Mouse (Mus musculus): Measurements from ENCODE around the gene Vps53. TPM values are rescaled to one million over a fixed set of nuclear protein-coding genes. Genes with fewer than 3 reads are reported as not detected.

Gene Vps53
- polyA plus RNA-seq, 1 experiment, result not detected

DNA sequence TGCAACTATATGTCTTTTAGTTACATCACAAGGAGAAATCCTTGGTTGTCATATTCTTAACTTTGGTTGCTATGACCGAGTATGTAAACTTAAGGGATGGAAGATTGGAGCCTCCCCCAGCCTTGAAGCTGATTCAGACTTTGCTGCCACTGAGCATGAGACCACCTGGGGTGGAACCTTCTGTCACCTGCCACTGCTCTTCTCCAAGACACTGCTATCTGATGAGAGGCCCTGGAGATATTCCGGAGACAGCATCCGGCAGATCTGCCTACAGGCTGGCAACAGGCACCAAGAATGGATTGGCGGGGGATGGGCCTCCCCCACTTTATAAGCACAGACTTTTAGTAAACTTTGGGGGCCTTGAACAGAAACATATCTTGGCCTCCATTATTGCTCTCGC lies 127.0 kb downstream of the Vps53 start:
- 92% methylated on average over 5 of the region's 5 CpGs for WGBS
- TF ChIP-seq POLR2A (IDR thresholded peaks at IDR 0.05; ENCODE audit: insufficient read depth, low read depth, low read length) (no peak), CTCF (IDR thresholded peaks at IDR 0.05; ENCODE audit: insufficient read depth, low read depth, low read length) (no peak)
- no peaks in the 10 kb centered on the region for H3K4me1 ChIP-seq (ENCODE audit: control insufficient read depth, insufficient read depth, low read length)
- no peak overlapping the region for H3K27ac ChIP-seq (ENCODE audit: insufficient read depth, low read depth, low read length)
- no peak overlapping the region for H3K4me3 ChIP-seq (ENCODE audit: insufficient read depth, low read depth, low read length)

DNA sequence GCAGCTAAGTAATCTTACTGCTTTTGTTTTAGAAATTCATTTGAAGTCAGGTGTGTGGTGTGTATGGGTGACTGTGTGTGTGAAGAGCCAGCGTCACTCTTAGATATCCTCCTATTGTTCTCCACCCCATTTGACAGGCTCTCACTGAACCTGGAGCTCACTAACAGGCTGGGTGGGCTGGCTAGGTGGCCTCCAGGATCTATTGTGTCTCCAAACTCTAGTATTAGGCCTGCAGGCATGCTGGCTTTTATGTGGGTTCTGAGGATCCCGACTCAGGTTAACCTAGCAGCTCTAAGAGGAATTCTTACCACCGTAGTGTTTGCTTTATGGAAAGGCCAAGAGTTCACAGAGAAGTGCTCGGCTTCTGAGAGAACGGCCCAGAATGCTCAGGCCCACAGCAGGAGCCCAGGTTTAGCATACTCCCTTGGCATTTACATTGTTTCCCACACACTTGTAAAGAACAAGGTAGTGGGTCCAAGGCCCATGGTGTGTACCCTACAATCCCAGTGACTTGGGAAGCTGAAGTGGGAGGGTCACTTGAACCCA lies 128.4 kb downstream of the Vps53 start:
- WGBS, result 59% methylated on average over 5 of the region's 5 CpGs
- Histone ChIP-seq H3K27ac (ENCODE audit: insufficient read depth, low read depth, low read length) (no peak overlapping the region), H3K4me3 (ENCODE audit: insufficient read depth, low read depth, low read length) (no peak overlapping the region), H3K4me1 (ENCODE audit: control insufficient read depth, insufficient read depth, low read length) (no peaks in the 10 kb centered on the region)
- no peak for TF ChIP-seq CTCF (IDR thresholded peaks at IDR 0.05; ENCODE audit: insufficient read depth, low read depth, low read length)

GRCm38 (mm10) chr11:76050509-76050908 lies 128.9 kb downstream of the Vps53 start:
- no peak overlapping the region for H3K4me3 ChIP-seq (ENCODE audit: insufficient read depth, low read depth, low read length)
- 62% methylated on average over 3 of the region's 3 CpGs for WGBS
- no peaks in the 10 kb centered on the region; the same call in 1 of the 2 replicates for H3K4me1 ChIP-seq (ENCODE audit: control insufficient read depth, insufficient read depth, low read length)
- TF ChIP-seq POLR2A (IDR thresholded peaks at IDR 0.05; ENCODE audit: insufficient read depth, low read depth, low read length) (no peak), CTCF (IDR thresholded peaks at IDR 0.05; ENCODE audit: insufficient read depth, low read depth, low read length) (no peak)
- no peak overlapping the region for H3K27ac ChIP-seq (ENCODE audit: insufficient read depth, low read depth, low read length)

DNA sequence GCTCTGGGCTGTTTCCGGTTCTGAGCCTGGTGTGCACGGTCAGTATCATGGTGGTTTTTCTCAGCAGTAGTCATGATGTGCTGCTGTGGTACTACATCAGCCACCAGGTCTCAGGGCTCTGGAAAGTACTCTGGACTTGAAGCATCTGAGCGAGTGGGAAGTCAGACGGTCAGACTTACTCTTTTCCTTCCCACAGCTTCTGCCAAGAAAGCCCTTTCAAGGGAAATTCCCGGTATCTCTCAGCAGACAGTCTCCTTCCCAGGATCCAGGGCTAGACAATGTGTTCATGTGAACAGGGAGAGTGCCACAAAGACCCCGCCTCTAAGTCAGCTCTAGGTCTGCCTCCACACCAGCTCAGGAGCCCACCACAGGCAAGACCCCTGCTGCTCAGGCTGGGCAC lies 134.1 kb downstream of the Vps53 start:
- Histone ChIP-seq H3K4me3 (ENCODE audit: insufficient read depth, low read depth, low read length) (no peak overlapping the region), H3K27ac (ENCODE audit: insufficient read depth, low read depth, low read length) (no peak overlapping the region), H3K4me1 (ENCODE audit: control insufficient read depth, insufficient read depth, low read length) (peaks cover 24% of the 10 kb centered on the region)
- WGBS, result 71% methylated on average over 6 of the region's 6 CpGs
- TF ChIP-seq POLR2A (IDR thresholded peaks at IDR 0.05; ENCODE audit: insufficient read depth, low read depth, low read length), result no peak
- no peak for TF ChIP-seq CTCF (IDR thresholded peaks at IDR 0.05; ENCODE audit: insufficient read depth, low read depth, low read length)

DNA sequence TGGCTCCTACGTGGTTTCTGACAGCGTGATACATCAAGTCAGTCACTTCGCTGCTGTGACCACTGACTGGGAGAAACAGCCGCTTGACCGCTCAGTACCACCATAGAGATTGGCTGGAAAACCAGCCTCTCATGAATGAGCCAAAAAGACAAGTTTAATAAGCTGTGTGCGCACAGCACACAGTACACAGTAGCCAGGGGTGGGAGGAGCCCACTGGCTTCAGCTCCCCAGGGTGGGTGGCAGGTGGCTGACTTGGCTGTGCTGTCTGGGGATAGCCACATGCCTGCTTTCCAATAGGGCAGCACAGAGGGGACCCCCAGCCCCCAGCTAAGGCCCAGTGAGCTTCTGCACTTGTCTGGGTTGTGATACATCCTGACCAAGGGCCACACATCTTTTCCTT lies 135.0 kb downstream of the Vps53 start:
- TF ChIP-seq POLR2A (IDR thresholded peaks at IDR 0.05; ENCODE audit: insufficient read depth, low read depth, low read length) (no peak), CTCF (IDR thresholded peaks at IDR 0.05; ENCODE audit: insufficient read depth, low read depth, low read length) (no peak)
- H3K4me1 ChIP-seq (ENCODE audit: control insufficient read depth, insufficient read depth, low read length), result peaks cover 24% of the 10 kb centered on the region
- 61% methylated on average over 6 of the region's 6 CpGs for WGBS
- H3K27ac ChIP-seq (ENCODE audit: insufficient read depth, low read depth, low read length), result no peak overlapping the region
- H3K4me3 ChIP-seq (ENCODE audit: insufficient read depth, low read depth, low read length), result no peak overlapping the region

- 6% methylated on average over 5 of the region's 5 CpGs for WGBS
- Histone ChIP-seq H3K4me1 (ENCODE audit: control insufficient read depth, insufficient read depth, low read length) (peaks cover 24% of the 10 kb centered on the region), H3K4me3 (ENCODE audit: insufficient read depth, low read depth, low read length) (no peak overlapping the region), H3K27ac (ENCODE audit: insufficient read depth, low read depth, low read length) (peak overlapping the region; percentile 53)
- no peak for TF ChIP-seq POLR2A (IDR thresholded peaks at IDR 0.05; ENCODE audit: insufficient read depth, low read depth, low read length)
- no peak for TF ChIP-seq CTCF (IDR thresholded peaks at IDR 0.05; ENCODE audit: insufficient read depth, low read depth, low read length)
These were observed 136.6 kb downstream of the Vps53 start for GRCm38 (mm10) chr11:76042882-76043281.

DNA sequence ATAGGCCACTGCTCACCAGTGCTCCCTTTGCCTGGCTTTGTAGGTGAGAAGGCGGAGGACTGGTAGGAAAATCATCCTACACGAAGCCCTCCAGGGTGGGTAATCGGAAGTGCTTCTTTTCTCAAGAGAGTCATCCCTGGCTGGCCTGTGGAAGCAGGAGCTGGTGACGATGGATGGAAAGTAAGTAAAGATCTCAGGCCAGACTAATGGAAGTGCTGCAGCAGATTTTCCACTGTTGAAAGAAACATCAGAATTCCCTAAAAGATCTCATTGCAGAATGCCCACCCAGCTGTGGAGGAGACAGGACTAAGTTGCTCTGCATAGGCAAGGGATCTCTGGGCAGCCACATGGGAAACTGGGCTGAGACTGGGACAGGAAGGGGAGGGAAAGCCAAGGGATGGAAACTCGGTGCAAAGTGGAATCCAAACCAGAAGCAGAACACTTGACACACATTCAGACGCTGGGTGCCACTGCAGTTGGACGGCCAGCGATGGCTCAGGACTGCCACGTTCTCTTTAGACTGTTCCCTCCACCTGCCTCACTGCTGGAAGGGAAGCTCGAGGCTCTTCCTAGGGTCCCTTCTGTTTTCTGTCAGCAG lies 137.3 kb downstream of the Vps53 start:
- peaks cover 24% of the 10 kb centered on the region for H3K4me1 ChIP-seq (ENCODE audit: control insufficient read depth, insufficient read depth, low read length)
- peak overlapping the region; percentile 53 for H3K27ac ChIP-seq (ENCODE audit: insufficient read depth, low read depth, low read length)
- TF ChIP-seq CTCF (IDR thresholded peaks at IDR 0.05; ENCODE audit: insufficient read depth, low read depth, low read length), result no peak
- TF ChIP-seq POLR2A (IDR thresholded peaks at IDR 0.05; ENCODE audit: insufficient read depth, low read depth, low read length), result no peak
- 49% methylated on average over 10 of the region's 10 CpGs for WGBS
- H3K4me3 ChIP-seq (ENCODE audit: insufficient read depth, low read depth, low read length), result no peak overlapping the region

DNA sequence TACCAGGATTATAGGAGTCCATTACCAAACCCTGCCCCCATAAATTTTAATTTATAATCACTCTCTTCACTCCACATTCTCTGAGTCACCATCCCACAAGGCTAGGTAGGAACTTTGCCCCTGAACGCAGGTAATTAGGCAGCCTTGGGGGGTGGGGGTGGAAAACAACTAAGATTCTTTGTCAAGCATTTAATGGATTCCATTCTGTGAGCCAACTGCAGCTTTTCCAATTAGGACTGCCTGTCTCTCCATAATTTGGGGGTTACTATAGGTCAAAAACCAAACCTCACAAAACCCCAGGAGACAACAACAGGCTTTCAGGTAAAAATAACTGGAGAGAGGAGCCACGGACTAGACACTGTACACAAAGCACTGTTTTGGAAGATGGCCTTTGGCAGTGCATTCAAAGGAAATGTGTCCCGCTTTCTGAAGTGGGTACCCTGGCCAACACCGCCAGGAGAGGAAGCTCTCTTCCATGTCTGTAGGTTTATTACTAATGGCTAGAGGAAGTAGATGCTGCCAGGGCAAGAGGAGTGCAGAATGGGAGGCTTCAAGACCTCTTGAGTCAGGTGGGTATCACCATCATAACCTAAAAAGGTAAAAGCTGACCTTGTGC lies 138.6 kb downstream of the Vps53 start:
- H3K27ac ChIP-seq (ENCODE audit: insufficient read depth, low read depth, low read length), result no peak overlapping the region; the same call in 1 of the 2 replicates
- WGBS, result 65% methylated on average over 4 of the region's 4 CpGs
- no peak overlapping the region for H3K4me3 ChIP-seq (ENCODE audit: insufficient read depth, low read depth, low read length)
- TF ChIP-seq CTCF (IDR thresholded peaks at IDR 0.05; ENCODE audit: insufficient read depth, low read depth, low read length), result no peak
- TF ChIP-seq POLR2A (IDR thresholded peaks at IDR 0.05; ENCODE audit: insufficient read depth, low read depth, low read length), result no peak
- H3K4me1 ChIP-seq (ENCODE audit: control insufficient read depth, insufficient read depth, low read length), result peaks cover 24% of the 10 kb centered on the region

DNA sequence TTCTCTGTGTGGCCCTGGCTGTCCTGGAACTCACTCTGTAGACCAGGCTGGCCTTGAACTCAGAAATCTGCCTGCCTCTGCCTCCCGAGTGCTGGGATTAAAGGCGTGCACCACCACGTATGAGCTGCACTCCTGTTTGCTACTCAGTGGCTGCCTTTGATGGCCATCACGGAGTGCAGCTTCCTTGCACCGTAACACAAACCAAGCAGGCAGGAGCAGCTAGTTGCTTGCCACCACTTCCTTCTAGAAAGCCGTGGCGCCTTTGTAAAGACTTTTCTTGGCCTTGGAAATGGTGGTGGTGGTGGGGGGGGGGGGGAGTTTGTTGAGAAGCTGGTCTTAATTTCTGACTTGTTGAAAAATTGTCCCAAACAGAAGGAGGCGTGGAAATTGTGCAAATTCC lies 139.3 kb downstream of the Vps53 start:
- H3K4me3 ChIP-seq (ENCODE audit: insufficient read depth, low read depth, low read length), result no peak overlapping the region

More for the DNA sequence above, 139.3 kb downstream of the Vps53 start:
- WGBS, result 85% methylated on average over 8 of the region's 8 CpGs
- H3K4me1 ChIP-seq (ENCODE audit: control insufficient read depth, insufficient read depth, low read length), result peaks cover 22% of the 10 kb centered on the region
- H3K27ac ChIP-seq (ENCODE audit: insufficient read depth, low read depth, low read length), result no peak overlapping the region
- TF ChIP-seq CTCF (IDR thresholded peaks at IDR 0.05; ENCODE audit: insufficient read depth, low read depth, low read length), result no peak
- TF ChIP-seq POLR2A (IDR thresholded peaks at IDR 0.05; ENCODE audit: insufficient read depth, low read depth, low read length), result no peak
